Mouse (Mus musculus): ENCODE data around the gene Iars2.

DNA sequence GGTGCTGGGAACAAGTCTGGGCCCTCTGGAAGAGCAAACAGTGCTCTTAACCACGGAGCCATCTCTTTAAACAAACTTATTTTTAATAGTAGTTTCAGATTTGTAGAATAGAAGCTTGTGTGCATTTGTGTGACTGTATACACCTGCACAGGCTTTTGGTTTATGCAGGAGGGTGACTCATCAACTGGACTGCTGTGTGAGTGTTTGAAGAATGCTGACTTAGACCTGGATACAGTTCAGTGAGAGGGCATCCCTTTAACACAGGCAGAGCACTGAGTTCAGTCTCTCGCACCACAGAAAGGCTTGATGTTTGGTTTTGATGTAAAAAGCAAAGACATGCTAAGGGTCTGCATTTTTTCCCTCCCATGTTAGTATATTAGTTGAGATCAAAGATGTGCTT is 48.2 kb upstream of the Iars2 start:
- TF ChIP-seq POLR2A (IDR thresholded peaks at IDR 0.05; ENCODE audit: control insufficient read depth in 1 of 2, insufficient read depth in 1 of 2, low read depth in 1 of 2, low read length in 2 of 2, poor library complexity in 1 of 2) (no peak), USF2 (IDR thresholded peaks at IDR 0.05; ENCODE audit: borderline replicate concordance in 1 of 2, insufficient read depth in 1 of 2, low read depth in 1 of 2, low read length in 2 of 2) (no peak), RAD21 (IDR thresholded peaks at IDR 0.05; ENCODE audit: low read depth, low read length) (no peak), CTCF (IDR thresholded peaks at IDR 0.05 in 2 of 3, conservative IDR thresholded peaks at IDR 0.05 in 1 of 3; ENCODE audit: control insufficient read depth in 1 of 3, insufficient read depth in 1 of 3, low read depth in 2 of 3, low read length in 3 of 3, poor library complexity in 1 of 3, severe bottlenecking in 1 of 3) (no peak), ZKSCAN1 (IDR thresholded peaks at IDR 0.05; ENCODE audit: low read depth, low read length) (no peak)

All from MEL (cell line).